Mouse (Mus musculus) ovary, postnatal 36 days (tissue): ENCODE results near the gene Mtus2.
"Not testable (repeated sequence)": the region's sequence is repeated elsewhere in the genome, so short reads cannot be mapped to it uniquely, and the experiment has no call there.

Experiments used
- DNase-seq: peaks from one replicate; pipeline ENCODE4 v3.0.0; 2022; ENCODE audit warnings: low spot score, mixed read lengths

Mtus2 gene

DNA sequence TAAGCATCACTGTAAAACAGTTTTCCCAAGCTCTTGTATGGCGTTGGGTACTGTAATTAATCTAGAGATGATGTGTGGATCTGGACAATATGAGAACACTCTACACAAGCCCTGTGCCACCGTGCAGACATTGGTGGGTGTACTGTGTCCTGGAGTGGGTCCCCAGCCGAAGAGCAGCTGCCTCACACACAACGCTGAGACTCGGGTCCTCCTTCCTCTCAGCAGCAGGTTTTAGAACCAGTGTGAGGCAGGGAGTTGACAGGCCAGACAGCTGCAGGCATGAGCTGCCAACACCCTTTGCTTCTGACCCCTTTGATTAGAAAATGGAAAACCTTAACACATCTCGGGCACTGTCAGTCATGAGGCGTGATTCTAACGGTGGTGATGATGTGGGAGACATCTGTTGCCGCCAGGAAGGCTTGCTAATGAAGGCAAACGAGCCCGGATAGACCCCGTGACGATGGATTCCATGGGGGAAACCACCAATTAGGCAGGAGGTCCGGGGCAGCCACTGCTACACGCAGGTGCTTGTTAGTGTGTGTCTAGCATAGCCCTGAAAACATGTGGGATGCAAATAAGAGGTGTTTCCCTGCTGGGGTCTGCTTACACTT lies 158.2 kb downstream of the Mtus2 start:
- DNase-seq: no peak

DNA sequence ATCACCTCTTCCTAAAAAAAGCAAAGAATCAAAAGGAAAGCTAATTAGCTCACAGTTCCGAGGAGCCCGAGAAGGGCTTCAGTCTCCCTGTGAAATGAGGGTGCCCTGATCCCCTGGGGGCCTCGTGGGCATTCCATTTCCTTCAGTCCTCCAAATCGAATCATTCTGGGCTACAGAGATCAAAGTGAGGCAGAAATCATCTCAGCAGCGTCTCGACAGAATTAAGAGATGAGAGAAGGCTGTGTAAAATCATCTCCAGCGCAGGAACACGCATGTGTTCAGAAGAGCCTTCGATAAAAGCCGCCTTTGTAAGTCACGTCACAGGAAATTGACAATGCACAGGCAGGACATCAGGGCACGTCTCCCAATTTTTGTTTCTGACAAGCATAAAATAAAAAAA lies 167.2 kb downstream of the Mtus2 start:
- DNase-seq: no peak

DNA sequence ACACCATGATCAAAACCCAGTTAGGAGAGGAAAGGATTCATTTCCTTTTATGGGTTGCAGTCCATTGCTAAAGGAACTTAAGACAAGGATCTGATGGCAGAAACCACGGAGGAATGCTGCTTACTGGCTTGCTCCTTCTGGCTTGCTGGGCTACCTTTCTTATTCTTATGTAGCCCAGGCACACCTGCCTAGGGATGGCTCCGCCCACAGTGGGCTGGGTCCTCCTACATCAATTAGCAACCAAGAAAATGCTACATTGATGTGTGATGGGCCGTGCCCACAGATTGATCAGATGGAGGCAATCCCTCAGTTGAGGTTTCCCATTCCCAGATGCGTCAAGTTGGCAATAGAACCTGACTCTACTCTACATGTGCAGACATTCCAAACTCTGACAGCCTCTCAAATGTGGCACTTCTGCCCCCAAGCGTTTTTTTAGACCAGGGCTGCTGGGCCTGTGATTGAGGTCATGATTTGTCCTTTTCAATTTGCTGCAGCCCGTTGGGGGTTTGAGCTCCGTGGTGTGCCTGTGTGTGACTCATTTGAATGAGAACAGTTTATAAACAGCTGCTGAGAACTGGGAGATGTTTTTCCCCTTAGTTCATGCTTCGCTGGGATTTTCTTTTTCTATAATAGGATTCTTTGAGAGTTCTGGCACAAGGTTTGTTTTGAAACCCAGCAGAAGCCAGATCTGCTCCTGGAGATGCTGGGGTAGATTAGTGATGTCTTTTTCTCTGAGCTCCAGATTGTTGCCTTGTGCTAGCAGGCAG lies 173.8 kb downstream of the Mtus2 start:
- no peak for DNase-seq

DNA sequence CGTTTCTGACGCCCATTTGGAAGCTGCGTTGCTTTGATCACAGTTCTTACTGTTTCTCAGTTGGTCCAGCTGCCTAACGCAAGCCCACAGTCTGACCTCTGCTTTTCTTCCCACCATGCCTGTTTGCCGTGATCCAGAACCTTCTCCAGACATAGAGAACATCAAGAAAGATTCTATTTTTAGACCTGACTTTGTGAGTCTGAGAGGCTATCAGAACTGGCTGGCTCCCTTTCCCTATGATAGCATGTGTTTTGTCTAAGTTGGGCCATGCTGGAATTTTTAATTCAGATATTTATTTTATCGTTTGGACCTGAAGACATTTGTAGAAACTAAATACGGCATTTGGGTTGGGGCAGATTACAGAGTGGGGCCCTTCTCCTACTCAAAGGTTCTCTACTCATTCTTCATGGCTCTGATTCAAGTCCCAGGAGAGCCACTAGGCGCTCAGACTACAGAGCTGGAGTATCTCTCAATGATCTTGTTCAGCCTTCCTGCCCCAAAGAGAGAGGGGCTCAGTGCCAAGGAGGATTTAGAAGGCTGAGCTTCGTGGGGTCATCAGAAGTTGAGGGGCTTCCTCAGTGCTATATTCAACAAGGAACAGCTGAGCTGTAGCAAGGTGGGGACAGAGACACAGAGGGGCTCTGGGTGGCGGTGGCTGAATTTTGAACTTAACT lies 174.5 kb downstream of the Mtus2 start:
- DNase-seq: no peak

DNA sequence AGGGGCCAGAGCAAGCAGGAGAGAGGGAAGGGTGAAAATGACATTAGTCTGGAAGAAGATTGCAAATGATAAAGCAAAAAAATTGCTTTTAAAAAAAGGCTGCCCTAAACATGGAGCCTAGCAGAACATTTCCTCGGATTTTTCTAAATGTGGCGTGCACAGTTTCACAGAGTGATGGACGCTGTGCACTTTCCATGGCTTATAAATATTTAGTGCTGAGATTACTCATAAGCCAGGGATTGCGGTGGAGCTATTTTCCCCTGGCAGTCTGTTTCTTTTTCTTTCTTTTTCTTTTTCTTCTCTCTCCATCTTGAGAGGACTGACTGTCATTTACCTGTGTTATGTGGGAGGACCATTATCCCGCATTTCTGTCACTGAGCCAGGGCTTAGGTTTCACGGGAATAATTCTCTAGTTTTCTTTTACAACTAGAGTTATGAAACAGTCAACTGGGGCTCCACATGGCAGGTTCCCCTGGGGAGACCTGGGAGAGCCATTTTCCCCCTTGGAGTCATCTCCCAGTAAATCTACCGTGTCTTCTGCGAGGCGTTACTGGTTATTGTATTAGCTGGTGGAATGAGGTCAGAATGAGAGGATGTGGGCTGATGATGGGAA lies 176.4 kb downstream of the Mtus2 start:
- DNase-seq: no peak

DNA sequence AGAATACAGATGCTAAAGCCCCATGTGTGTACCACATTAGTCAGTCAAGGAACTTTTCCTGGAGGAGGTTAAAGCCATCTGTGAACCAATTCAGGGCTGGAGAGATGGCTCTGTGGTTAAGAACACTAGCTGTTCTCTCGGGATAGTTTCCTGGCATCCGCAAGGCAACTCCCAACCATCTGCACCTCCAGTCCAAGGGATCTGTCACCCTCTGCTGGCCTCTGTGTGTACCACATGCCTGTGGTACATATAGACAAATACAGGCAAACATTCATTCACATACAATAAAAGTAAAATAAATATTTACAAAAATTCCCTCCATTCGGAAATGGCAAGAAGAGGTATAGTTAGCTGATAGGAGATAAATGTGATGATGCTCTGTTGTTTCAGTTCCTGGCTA lies 184.5 kb downstream of the Mtus2 start:
- DNase-seq: no peak

DNA sequence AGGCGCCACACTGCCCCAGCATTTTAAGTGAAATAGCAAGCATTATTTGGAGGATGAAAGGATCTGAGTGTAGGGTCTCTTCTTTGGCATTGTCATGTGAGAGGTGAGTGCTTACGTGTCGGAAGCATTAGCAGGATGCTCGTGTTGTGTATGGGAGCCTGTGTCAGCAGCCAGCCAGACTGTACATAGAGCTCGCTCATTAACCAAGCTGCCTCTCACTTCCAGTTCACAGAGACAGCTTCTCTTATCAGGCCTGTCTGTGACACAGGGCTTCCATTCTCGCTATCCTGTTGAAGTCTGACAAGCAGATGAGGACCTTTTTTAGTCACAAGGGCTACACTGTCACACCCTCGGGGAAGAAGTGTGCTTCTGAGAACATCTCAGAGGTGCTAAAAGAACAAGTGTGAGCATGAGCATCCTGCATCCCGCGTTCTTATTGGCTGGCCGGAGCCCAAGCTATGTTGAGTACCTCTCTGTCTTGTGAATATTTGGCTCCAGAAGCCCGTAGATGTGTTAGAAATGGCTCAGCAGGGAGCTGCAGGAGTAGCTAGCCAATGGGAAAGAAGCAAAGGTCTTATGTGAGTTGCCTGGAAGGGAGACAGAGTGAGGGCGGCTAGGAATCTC lies 189.2 kb downstream of the Mtus2 start:
- no peak for DNase-seq

DNA sequence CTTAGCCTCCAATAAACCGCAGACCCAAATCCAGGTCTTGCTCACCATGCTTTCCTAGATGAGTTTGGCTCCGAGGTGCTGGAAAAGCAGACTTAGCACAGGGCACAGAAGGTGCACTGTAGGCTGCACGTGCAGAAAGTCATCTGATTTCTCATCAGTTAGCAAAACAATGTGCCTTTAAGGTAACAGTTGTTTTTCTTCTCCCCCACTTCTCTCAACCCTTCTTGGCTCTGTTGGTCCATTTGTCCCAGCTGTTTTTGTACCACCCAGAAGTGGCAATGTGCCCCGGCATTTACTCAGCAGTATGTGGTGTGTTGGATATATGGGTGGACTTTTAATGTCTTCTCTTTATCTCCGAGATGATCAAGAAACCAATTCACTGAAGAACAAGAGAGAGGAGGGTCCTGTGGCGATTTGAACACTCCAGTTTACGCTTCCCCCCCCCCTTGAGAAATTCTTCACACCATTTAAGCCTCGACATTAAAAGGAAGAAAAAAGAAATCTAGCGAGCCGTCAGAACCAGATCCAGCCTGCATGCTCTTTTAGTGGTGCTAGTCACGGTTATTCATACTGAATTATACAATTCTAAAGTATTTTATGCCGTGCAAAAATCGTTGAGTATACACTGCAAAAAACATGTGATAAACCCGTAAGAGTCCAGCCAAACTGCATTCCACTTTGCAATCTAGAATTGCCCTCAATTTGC lies 194.9 kb downstream of the Mtus2 start:
- no peak for DNase-seq

DNA sequence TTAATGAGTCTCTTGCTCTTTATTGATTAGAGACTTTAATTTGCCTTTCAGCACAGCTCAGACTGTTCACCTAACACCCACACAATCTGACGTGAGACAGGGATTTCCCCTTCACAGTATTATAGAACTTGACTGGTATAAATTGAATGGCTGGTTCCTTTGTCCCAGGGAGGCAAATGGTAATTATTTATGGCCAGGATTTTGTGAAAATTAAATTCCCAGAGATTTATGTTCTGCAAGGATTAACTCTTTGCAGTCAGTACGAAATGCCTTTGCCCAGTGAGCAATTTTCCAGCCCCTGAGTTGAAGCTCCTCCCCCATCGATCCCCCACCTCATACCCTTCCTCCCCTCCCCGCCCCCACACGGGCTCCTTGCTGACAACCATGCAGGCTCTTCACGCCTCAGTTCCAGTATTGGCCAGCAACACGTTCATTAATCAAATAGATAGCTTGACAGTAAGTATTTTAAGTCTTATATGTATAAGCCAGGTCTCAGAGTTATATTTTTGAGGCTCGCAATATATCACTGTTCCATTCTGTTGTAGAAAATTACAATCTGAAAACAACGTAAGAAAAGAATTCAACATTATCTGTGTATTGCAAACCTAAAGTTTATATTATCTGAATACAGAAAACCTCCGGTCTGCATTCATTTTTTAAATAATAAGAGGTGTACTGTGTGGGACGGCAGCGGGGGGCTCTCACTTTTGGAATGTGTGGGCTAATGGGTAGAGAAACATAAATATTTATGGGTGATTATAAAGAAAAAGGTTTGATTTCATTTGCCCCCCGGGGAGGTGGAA lies 195.7 kb downstream of the Mtus2 start:
- no peak for DNase-seq

DNA sequence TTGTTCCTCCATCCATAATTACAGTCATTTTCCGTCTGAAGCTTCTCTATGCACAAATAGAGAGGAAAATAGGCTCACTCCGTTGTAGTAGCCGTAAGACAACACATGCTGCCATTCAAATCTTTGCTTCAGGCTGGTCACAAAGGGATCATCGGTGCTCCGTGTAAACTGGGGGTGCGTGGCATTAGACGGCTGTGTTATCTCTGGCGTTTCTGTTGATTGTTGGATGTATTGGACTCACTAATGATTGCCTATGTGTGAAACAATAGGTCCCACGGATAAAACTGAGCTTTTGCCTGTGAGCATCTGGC lies 196.2 kb downstream of the Mtus2 start:
- DNase-seq: no peak

DNA sequence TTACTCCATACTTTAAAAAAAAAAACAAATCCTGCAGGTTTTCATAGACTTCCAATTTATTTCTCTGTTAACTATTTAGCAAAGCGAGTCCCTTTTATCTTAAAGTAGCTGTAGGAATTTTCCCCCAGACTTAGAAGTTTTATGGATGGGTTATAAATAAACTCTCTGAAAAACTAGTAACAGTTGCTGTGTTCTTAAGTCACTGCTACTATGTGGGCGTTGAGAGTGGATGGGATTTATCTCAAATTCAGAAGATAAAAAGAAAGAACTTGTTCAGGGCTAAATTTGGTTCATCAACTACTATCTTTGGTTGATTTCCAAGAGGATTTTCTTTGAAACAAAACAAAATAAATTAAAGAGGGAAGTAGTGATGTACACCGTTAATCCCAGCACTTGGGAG lies 197.6 kb downstream of the Mtus2 start:
- DNase-seq: no peak

DNA sequence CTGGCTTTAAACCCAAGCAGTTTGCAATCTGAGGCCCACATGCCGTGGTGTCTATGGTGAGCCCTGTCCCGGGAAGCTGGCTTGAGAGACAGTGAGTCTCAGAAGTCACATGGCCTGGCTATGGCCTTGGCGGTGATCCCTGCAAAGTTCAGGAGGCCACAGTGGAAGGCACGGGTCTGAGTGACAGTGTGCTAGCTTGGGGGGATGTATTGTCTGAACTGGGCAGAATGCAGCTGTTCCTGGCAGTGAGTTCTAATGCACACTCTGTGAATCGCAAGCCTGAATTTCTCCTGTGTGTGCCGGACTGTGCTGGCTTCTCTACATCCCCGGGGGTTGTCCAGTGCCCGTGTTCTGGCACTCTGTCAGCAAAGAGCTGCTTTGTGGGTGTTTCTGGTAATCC lies 202.2 kb downstream of the Mtus2 start:
- no peak for DNase-seq

DNA sequence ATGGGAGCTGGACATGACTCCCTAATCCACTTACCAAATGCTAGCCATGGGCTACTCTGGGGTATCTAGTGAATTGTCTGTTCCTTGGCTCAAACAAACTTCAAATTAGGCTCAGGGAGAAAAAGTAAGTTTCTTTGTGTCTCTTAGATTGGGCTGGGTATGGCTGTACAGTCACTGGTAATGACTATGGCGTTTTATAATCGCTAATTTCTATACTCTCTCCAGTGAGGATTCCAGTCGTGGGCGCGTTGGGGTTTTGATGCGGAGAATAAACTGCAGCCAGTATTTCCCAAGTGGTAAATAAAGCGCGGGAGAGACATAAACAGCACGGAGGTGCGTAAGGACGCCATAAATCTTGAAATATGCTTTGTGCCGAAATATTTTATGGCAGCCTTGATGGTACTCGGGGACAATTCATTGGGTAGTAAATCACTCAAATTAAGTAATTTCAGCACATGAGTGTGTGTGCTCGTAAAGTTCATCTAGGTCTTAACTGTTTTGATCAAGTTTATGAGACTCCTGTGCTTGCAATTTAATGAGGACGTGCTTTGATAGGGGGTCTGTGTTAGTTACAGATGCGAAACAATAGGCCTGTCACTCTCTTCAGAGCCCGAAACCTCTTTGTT lies 203.5 kb downstream of the Mtus2 start:
- no peak for DNase-seq

DNA sequence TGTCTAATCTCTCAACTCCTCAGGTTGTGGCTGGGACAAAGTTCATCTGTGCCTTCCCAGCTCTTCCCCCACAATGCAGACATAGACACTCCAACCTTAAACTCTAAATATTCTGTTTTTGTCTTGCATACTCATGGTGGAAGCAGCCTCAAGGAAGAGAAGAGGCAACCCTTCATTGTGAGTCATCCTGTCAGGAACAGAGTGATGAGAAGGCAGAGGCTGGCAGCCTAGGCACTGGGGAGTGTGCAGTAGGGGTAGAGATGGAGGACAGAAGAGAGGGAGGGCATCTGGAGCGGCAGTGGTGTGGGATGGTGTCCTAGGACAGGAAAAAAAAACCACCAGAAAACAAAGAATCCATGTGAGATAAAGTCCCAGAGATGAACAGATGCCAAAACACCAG lies 208.0 kb downstream of the Mtus2 start:
- no peak for DNase-seq

DNA sequence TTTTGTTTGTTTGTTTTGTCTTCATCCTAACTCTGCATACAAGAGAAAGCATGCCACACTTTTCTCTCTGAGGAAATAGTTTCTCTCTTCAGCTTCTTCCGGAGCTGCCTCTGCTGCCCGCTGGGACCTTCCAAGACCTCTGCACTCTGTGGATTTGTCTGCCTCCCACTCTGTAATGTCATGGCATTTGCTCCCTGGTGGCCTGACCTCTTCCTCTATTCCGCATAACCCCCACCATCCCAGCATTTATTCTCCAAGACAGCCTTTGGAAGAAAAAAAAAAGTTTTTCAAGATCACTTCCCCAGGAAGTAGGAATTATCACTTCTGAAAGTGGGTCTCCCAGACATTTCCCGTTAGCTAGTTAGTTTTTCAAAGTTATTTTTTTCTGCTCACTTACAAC lies 218.0 kb downstream of the Mtus2 start:
- DNase-seq: no peak

DNA sequence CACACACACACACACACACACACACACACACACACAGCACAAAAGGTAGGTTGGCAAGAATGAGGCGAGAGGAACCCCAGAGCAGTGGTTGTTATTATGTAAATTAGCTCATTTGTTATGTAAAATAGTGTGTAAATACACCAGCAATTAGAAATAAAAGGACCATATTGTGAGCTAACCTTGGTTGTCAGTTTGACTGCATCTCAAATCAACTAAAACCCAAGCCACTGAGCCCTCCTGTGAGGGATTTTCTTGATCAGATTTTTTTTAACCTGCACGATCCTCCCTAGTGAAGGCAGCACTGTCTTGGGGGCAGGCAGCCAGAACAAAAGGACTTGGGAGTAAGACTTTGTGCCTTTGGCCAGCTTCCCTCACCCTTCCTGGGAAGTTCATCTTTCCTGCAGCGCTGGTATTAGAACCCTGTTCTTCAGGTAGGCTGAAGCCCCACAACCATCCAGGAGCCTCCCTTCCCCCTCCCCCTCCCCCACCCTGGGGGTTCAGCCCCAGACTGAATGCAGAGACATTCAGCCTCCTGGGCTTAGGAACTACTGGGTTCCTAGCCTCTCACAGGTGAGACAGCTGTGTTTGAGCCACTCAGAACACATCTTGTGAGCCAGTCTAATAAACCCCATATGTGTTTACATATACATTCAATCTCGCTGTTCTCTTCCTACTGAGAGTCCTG lies 218.8 kb downstream of the Mtus2 start:
- no peak for DNase-seq

DNA sequence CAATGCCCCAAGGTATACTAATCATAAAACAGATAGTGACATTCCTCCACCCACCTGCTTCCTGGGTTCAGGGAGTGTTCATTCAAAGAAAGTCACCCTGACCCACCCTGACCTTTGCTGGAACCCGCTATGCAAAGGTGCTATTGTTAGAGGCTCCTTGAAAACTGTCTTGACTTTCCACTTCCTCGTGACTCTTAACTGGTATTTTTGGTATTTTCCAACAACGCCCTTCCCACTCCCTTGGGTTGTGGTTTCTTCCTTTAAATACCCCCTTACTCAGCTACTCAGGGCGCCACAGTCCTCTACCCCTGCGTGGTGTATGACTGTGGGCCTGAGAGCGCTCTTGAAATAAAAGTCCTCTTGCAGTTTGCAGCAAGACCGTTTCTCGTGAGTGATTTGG lies 219.4 kb downstream of the Mtus2 start:
- not testable (repeated sequence) for DNase-seq

DNA sequence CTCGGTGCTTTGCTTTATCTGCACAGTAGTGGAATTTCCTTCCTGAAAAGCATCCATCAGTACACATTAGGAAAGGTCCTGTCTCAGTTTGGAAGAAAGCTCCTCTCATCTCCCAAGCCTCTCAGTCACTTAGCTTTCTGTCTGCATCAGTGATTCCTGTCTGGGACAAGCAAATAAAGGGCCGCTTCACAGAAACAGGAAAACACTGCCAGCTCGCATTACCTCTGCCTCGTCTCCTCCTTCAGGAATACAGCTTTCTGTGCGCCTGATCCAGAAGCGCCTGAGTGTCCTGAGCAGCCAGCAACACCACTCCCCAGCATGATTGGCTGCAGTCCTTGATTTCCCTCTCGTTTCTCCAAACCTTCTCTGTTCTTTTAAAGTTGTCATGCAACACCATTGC lies 222.1 kb downstream of the Mtus2 start:
- no peak for DNase-seq

DNA sequence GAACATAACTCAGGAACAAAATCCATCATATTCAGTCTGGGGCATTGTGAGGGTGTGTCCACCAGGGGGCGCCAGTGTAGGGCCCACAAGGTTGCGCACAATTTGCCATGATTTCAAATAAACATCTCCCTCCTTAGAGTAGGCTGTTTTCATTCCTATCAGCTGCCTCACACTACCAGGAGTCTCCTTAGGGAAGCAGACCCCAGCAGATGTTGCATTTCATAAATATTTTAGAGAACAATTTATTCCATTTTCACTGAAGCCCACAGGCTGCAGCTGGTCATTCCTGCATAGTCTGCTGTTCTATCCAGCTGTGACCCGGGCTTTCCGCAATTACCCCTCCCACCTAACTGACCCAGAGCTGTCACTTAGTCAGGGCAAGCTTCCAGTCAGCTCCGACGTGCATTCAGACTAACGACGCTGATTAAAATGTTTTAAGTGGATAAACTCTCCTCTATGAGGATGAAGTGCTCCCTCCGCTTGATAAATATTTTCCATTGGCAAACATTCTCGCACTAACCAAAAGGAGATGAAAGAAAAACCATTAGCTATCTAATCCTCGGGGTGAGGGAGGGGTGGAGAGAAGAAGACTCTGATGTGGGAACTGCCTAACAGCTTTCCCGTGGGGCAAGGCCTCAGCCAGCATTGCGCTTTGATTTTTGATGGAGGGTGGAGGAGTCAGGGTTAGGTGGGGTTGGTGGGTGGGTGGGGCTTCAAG lies 223.6 kb downstream of the Mtus2 start:
- DNase-seq: peak; percentile 26

DNA sequence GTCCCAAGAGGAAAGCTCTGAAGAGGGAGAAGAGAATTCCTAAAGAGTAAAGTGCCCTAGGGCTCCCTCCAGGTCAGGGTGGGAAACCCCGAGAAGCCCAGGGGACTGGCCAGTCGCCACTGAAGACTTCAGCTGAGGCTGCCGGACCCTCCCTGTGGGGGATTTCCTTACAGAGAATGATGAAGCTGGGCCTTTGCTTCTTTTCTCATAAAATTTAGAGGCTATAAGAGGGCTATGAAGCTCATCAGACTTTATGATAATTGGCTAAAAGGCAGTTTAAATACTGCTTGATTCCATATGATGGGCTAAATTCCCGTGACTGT lies 224.1 kb downstream of the Mtus2 start:
- DNase-seq: no peak
